Mouse (Mus musculus) CH12.LX (cell line): ENCODE measurements at regions not wholly inside any gene's neighbourhood (a gene's known extent, or its start where the extent isn't known, plus 50 kb on each side); places are given as distances from the start of the nearest gene placed in this dataset.
A peak's percentile ranks its signal among the peaks of the same experiment; 100 is the strongest.

Experiments
- DNase-seq: peaks from one replicate; pipeline ENCODE4 v3.0.0-alpha.2; 2013; ENCODE audit errors: extremely low read depth
- H3K27ac ChIP-seq: 2 replicates; pipeline ENCODE4 v1.5.1; 2012; ENCODE audit warnings: low read depth, mild to moderate bottlenecking, control low read depth, moderate library complexity; ENCODE audit not compliant: insufficient read depth
- H3K27me3 ChIP-seq: replicated peaks from 2 replicates; pipeline ENCODE3; 2012; ENCODE audit warnings: inconsistent platforms
- H3K36me3 ChIP-seq, 2 experiments: replicated peaks in 1 of 2; 2 replicates each; pipeline versions ENCODE3 to v1.6.1; 2012; ENCODE audit warnings: inconsistent platforms in 1 of 2, low read length in 1 of 2, mild to moderate bottlenecking in 1 of 2, mixed read lengths in 1 of 2, moderate library complexity in 1 of 2; ENCODE audit not compliant: control insufficient read depth in 1 of 2, insufficient read depth in 1 of 2
- H3K4me1 ChIP-seq, 2 experiments: 2 replicates each; pipeline ENCODE4 v1.6.1; 2012; ENCODE audit warnings: inconsistent platforms in 1 of 2, moderate library complexity in 1 of 2; ENCODE audit not compliant: insufficient read depth in 2 of 2, control insufficient read depth in 1 of 2
- H3K4me2 ChIP-seq: 2 replicates; pipeline ENCODE4 v1.6.1; 2012; ENCODE audit warnings: low read depth, mild to moderate bottlenecking, control low read depth; ENCODE audit not compliant: poor library complexity, insufficient read depth, severe bottlenecking
- H3K4me3 ChIP-seq, 3 experiments: fragments of 150-350 bp in 1 of 3; sonication (generic) in 1 of 3; replicated peaks in 1 of 3; 2 replicates each; pipeline versions ENCODE3 to v1.5.1; 2011 to 2012; ENCODE audit warnings: low read depth in 2 of 3, low read length in 2 of 3, mild to moderate bottlenecking in 2 of 3, moderate library complexity in 2 of 3, control low read depth in 1 of 3, improper control_type of control experiment in 1 of 3, inconsistent platforms in 1 of 3, mixed read lengths in 1 of 3; ENCODE audit not compliant: poor library complexity in 1 of 3
- H3K79me2 ChIP-seq: replicated peaks from 2 replicates; pipeline ENCODE4 v1.6.1; 2012; ENCODE audit warnings: mild to moderate bottlenecking, moderate library complexity; ENCODE audit not compliant: control insufficient read depth, poor library complexity, insufficient read depth, severe bottlenecking; ENCODE audit errors: extremely low read depth
- H3K9ac ChIP-seq: 2 replicates; pipeline ENCODE4 v1.6.1; 2012; ENCODE audit warnings: low read depth, mild to moderate bottlenecking, control low read depth, moderate library complexity; ENCODE audit not compliant: insufficient read depth
- H3K9me3 ChIP-seq: replicated peaks from 2 replicates; pipeline ENCODE3; 2012; ENCODE audit warnings: low read length, inconsistent platforms, mixed read lengths
- BHLHE40 ChIP-seq: IDR thresholded peaks from 2 replicates; pipeline ENCODE4 v1.6.1; 2011; ENCODE audit warnings: mild to moderate bottlenecking, low read depth, low read length, improper control_type of control experiment
- CHD1 ChIP-seq: IDR thresholded peaks from 2 replicates; pipeline ENCODE4 v1.6.1; 2012; ENCODE audit warnings: low read depth, low read length, improper control_type of control experiment, inconsistent platforms
- CTCF ChIP-seq, 2 experiments: IDR thresholded peaks in 1 of 2; conservative IDR thresholded peaks in 1 of 2; 2 replicates each; pipeline ENCODE4 v1.5.1; 2011 to 2012; ENCODE audit warnings: low read depth in 2 of 2, low read length in 2 of 2, improper control_type of control experiment in 1 of 2, inconsistent platforms in 1 of 2, mild to moderate bottlenecking in 1 of 2, moderate library complexity in 1 of 2
- ELF1 ChIP-seq: IDR thresholded peaks from 2 replicates; pipeline ENCODE4 v1.6.1; 2014; ENCODE audit warnings: low read depth, mild to moderate bottlenecking, inconsistent platforms, low read length, improper control_type of control experiment
- EP300 ChIP-seq: IDR thresholded peaks from 2 replicates; pipeline ENCODE4 v1.6.1; 2011; ENCODE audit warnings: low read length, improper control_type of control experiment
- ETS1 ChIP-seq: conservative IDR thresholded peaks from 2 replicates; pipeline ENCODE4 v1.6.1; 2012; ENCODE audit warnings: low read depth, mild to moderate bottlenecking, inconsistent platforms, low read length, improper control_type of control experiment, moderate library complexity
- GABPA ChIP-seq: IDR thresholded peaks from 2 replicates; pipeline ENCODE4 v1.6.1; 2012; ENCODE audit warnings: low read depth, low read length, improper control_type of control experiment, inconsistent platforms; ENCODE audit not compliant: insufficient replicate concordance
- HCFC1 ChIP-seq: IDR thresholded peaks from 2 replicates; pipeline ENCODE4 v1.6.1; 2012; ENCODE audit warnings: low read depth, mild to moderate bottlenecking, inconsistent platforms, low read length, improper control_type of control experiment
- JUN ChIP-seq: IDR thresholded peaks from 2 replicates; pipeline ENCODE4 v1.6.1; 2011; ENCODE audit warnings: low read depth, mild to moderate bottlenecking, low read length, improper control_type of control experiment, moderate library complexity; ENCODE audit not compliant: insufficient read depth
- MAFK ChIP-seq: IDR thresholded peaks from 2 replicates; pipeline ENCODE4 v1.6.1; 2011; ENCODE audit warnings: low read length, improper control_type of control experiment; ENCODE audit not compliant: insufficient replicate concordance
- MAX ChIP-seq: IDR thresholded peaks from 2 replicates; pipeline ENCODE4 v1.6.1; 2011; ENCODE audit warnings: low read length, improper control_type of control experiment
- MAZ ChIP-seq: IDR thresholded peaks from 2 replicates; pipeline ENCODE4 v1.6.1; 2012; ENCODE audit warnings: low read depth, mild to moderate bottlenecking, inconsistent platforms, low read length, improper control_type of control experiment, moderate library complexity
- MEF2A ChIP-seq: IDR thresholded peaks from 2 replicates; pipeline ENCODE4 v1.6.1; 2014; ENCODE audit warnings: low read depth, mild to moderate bottlenecking, inconsistent platforms, low read length, improper control_type of control experiment, borderline replicate concordance
- MXI1 ChIP-seq: IDR thresholded peaks from 2 replicates; pipeline ENCODE4 v1.6.1; 2011; ENCODE audit warnings: mild to moderate bottlenecking, low read depth, low read length, improper control_type of control experiment
- NRF1 ChIP-seq: IDR thresholded peaks from 2 replicates; pipeline ENCODE4 v1.6.1; 2014; ENCODE audit warnings: low read depth, mild to moderate bottlenecking, inconsistent platforms, low read length, improper control_type of control experiment, moderate library complexity
- PAX5 ChIP-seq: IDR thresholded peaks from 2 replicates; pipeline ENCODE4 v1.6.1; 2012; ENCODE audit warnings: low read length, inconsistent platforms, mixed read lengths
- POLR2A ChIP-seq: IDR thresholded peaks from 2 replicates; pipeline ENCODE4 v1.6.1; 2011; ENCODE audit warnings: low read depth, mild to moderate bottlenecking, improper control_type of control experiment, low read length
- RAD21 ChIP-seq: IDR thresholded peaks from 2 replicates; pipeline ENCODE4 v1.6.1; 2011; ENCODE audit warnings: low read depth, mild to moderate bottlenecking, low read length, improper control_type of control experiment, moderate library complexity
- SIN3A ChIP-seq: IDR thresholded peaks from 2 replicates; pipeline ENCODE4 v1.6.1; 2012; ENCODE audit warnings: low read length, improper control_type of control experiment, inconsistent platforms
- SMC3 ChIP-seq: IDR thresholded peaks from 2 replicates; pipeline ENCODE4 v1.6.1; 2011; ENCODE audit warnings: low read depth, low read length, improper control_type of control experiment
- TCF12 ChIP-seq: IDR thresholded peaks from 2 replicates; pipeline ENCODE4 v1.6.1; 2014; ENCODE audit warnings: low read depth, mild to moderate bottlenecking, inconsistent platforms, low read length, improper control_type of control experiment
- UBTF ChIP-seq: IDR thresholded peaks from 2 replicates; pipeline ENCODE4 v1.6.1; 2012; ENCODE audit warnings: low read depth, mild to moderate bottlenecking, inconsistent platforms, low read length, improper control_type of control experiment, moderate library complexity
- USF1 ChIP-seq: IDR thresholded peaks from 2 replicates; pipeline ENCODE4 v1.6.1; 2014; ENCODE audit warnings: low read depth, mild to moderate bottlenecking, inconsistent platforms, low read length, improper control_type of control experiment
- ZC3H11A ChIP-seq: IDR thresholded peaks from 2 replicates; pipeline ENCODE4 v1.6.1; 2012; ENCODE audit warnings: low read depth, mild to moderate bottlenecking, inconsistent platforms, low read length, improper control_type of control experiment
- ZKSCAN1 ChIP-seq: IDR thresholded peaks from 2 replicates; pipeline ENCODE4 v1.6.1; 2012; ENCODE audit warnings: low read depth, inconsistent platforms, low read length, improper control_type of control experiment, borderline replicate concordance
- dilution Hi-C: fragments of 300-500 bp; cut with MboI; formaldehyde crosslinking; loops from 2 replicates; pipeline ENCODE4 v1.14.3; 2020; ENCODE audit warnings: low sequenced_read_pairs; ENCODE audit not compliant: extremely low pct_unique_long_range_greater_than_20kb, extremely low pct_ligation_motif_present
- in situ Hi-C: fragments of 300-500 bp; cut with MboI; formaldehyde crosslinking; loops from 3 replicates; pipeline ENCODE4 v1.14.3; 2019; ENCODE audit warnings: low sequenced_read_pairs, low pct_ligation_motif_present, low pct_unique_long_range_greater_than_20kb, mixed read lengths

DNA sequence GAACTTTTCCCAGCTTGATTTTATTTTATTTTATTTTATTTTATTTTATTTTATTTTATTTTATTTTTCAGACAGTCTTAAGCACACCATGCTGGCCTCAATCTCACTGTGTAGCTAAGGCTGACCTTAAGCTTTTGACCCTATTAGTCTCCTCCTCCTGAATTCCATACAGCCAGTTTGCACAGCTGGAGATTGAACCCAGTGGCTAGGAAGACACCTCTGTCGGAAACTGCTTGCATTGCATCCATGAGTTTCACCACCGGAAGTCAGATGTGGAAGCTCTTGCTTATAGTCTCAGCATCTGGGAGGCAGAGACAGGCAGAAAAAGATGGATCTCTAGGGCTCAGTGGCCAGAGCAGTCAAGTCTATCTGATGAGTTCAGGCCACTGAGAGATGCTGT, 86.4 kb upstream of the Grin2a start:
- no peak for DNase-seq
- no peak for TF ChIP-seq RAD21
- no peak for TF ChIP-seq PAX5
- TF ChIP-seq MAX: no peak
- no peak for TF ChIP-seq JUN
- no peak for TF ChIP-seq SMC3
- TF ChIP-seq MAFK: no peak
- TF ChIP-seq CHD1: no peak
- Histone ChIP-seq H3K79me2 (no peaks in the 10 kb centered on the region), H3K4me2 (no peak overlapping the region), H3K27me3 (no peaks in the 10 kb centered on the region), H3K9ac (no peak overlapping the region), H3K27ac (no peak overlapping the region), H3K4me1 (0 out of 4 replicates have a peak, but pooled peaks cover 0 to 3% of the 10 kb centered on the region in 2 experiments), H3K36me3 (no peaks in the 10 kb centered on the region), H3K9me3 (no peaks in the 10 kb centered on the region), H3K4me3 (no peak overlapping the region)
- in situ Hi-C loops (loop anchor here (25.0 kb wide), 2 partner anchors 306 to 456 kb away; partner anchors contain the start of genes Clec16a, Dexi and Tekt5), dilution Hi-C loops (no loop called here)

DNA sequence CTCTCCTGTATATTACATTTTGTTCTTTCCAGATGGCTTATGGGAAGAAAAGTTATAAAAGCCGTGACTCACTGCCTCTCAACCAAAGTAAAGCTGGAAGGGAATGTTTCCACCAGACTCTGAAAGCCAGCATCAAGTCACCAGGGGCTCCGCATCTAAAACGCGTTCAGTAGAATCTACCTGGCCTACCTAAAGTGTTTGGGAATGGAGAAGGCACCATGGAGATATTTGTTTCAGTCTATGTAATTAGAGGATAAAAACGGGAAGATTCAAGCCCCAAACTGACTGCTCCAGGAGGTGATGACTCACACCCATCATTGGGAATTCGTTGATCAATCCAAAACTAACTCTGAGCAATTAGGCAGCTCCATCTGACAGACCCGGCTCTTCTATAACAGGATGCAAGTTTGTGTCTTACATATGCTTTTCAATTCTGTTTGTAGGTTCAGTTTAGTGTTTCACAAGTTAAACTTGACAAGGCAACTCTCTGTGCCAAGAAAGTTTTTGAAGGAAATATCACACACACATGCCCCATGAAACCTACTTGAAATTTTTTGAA, 84.8 kb upstream of the Grin2a start:
- dilution Hi-C loops: no loop called here
- no peaks in the 10 kb centered on the region for H3K9me3 ChIP-seq

DNA sequence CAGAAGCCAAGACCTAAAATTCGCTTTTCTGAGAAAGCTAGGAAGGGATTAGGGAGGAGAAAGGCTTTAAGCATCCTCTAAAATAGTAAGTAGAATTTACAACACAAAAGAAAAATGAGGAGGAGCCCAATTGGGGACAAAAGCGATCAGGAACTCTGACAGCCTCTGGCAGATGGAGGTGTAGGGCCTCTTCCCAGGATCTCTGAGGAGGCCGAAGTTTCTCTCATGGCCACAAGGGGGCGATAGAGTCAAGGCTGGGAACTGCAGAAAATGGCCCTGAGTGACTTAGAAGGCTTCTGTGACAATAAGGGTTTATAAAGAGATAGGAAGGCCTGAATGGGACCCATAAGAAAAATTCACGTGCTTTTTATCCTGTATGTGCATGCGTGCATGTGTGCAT, 77.8 kb upstream of the Grin2a start:
- peak; percentile 82 for DNase-seq
- no peaks in the 10 kb centered on the region; a peak in 1 of 4 replicates for H3K4me1 ChIP-seq
- H3K4me3 ChIP-seq: no peak overlapping the region
- H3K4me2 ChIP-seq: no peak overlapping the region
- no peaks in the 10 kb centered on the region for H3K27me3 ChIP-seq
- no peak overlapping the region for H3K9ac ChIP-seq
- H3K36me3 ChIP-seq: no peaks in the 10 kb centered on the region
- no peaks in the 10 kb centered on the region for H3K79me2 ChIP-seq
- in situ Hi-C loops: loop anchor here (10.0 kb wide), 1 partner anchor 202 kb away; no protein-coding TSS in a partner anchor
- H3K27ac ChIP-seq: no peak overlapping the region
- dilution Hi-C loops: no loop called here
- H3K9me3 ChIP-seq: no peaks in the 10 kb centered on the region
- peak; percentile 94 to 99 for TF ChIP-seq CTCF (conservative IDR thresholded peaks at IDR 0.05 in 1 of 2, IDR thresholded peaks at IDR 0.05 in 1 of 2; ENCODE audit: low read depth in 2 of 2, low read length in 2 of 2)
- peak; percentile 78 for TF ChIP-seq SMC3
- TF ChIP-seq POLR2A: no peak
- TF ChIP-seq MXI1: no peak
- TF ChIP-seq PAX5: no peak
- TF ChIP-seq RAD21: peak; percentile 89
- TF ChIP-seq GABPA: no peak
- TF ChIP-seq ZC3H11A: peak; percentile 31; the same call in 1 of the 2 replicates
- no peak for TF ChIP-seq NRF1
- TF ChIP-seq MAZ: no peak
- no peak for TF ChIP-seq MAFK

More for the DNA sequence above, 84.8 kb upstream of the Grin2a start:
- H3K9ac ChIP-seq: no peak overlapping the region
- no peaks in the 10 kb centered on the region for H3K27me3 ChIP-seq
- TF ChIP-seq USF1: no peak
- no peak for TF ChIP-seq MEF2A
- TF ChIP-seq HCFC1: no peak
- TF ChIP-seq MXI1: no peak
- no peak for TF ChIP-seq ETS1
- TF ChIP-seq EP300: no peak
- no peak for TF ChIP-seq TCF12
- no peak for TF ChIP-seq ZKSCAN1
- TF ChIP-seq BHLHE40: no peak
- TF ChIP-seq POLR2A: no peak
- no peak for TF ChIP-seq UBTF
- TF ChIP-seq MAFK: no peak
- TF ChIP-seq NRF1: no peak
- no peak for TF ChIP-seq ELF1
- no peak for TF ChIP-seq CHD1
- no peak for TF ChIP-seq MAX
- no peak for TF ChIP-seq SIN3A
- no peak overlapping the region for H3K4me3 ChIP-seq
- H3K27ac ChIP-seq: no peak overlapping the region
- H3K79me2 ChIP-seq: no peaks in the 10 kb centered on the region
- no peaks in the 10 kb centered on the region for H3K36me3 ChIP-seq
- no peak for DNase-seq
- H3K4me1 ChIP-seq: peaks cover 0 to 2% of the 10 kb centered on the region in 2 experiments; a peak in 1 of 4 replicates
- no peak overlapping the region for H3K4me2 ChIP-seq
- in situ Hi-C loops: loop anchor here (25.0 kb wide), 2 partner anchors 307 to 457 kb away; partner anchors contain the start of genes Clec16a, Dexi and Tekt5
